Mouse (Mus musculus): ENCODE results near the gene Eps8l2.

DNA sequence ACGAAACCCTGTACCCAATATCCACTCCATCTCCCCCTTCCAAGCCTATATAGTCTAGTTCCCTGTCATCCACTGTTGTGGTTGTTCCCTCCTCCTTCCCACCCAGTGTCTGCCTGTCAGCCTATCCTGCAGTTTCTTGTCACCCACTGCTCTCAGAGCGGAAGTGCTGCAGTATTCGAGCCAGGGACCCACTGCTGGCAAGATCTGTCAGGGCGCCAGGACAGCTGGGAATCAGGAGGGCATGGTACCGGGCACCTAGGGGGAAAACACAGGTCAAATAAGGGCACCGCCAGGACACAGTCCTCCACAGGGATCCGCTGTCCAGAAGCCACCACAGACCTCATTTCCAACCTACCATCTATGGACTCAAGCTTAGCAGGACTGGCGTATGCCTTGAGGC lies 72.0 kb downstream of the Eps8l2 start:
- TF ChIP-seq MEF2A (IDR thresholded peaks at IDR 0.05; ENCODE audit: extremely low read depth, insufficient replicate concordance, low read depth, low read length, poor library complexity, severe bottlenecking), result no peak
- no peak for TF ChIP-seq ZNF384 (IDR thresholded peaks at IDR 0.05; ENCODE audit: low read depth, low read length)

Measured in MEL (cell line).